Mouse (Mus musculus): ENCODE measurements around the gene Rbm3.
"Not testable (repeated sequence)": the region's sequence is repeated elsewhere in the genome, so short reads cannot be mapped to it uniquely, and the experiment has no call there.

The Rbm3 gene

DNA sequence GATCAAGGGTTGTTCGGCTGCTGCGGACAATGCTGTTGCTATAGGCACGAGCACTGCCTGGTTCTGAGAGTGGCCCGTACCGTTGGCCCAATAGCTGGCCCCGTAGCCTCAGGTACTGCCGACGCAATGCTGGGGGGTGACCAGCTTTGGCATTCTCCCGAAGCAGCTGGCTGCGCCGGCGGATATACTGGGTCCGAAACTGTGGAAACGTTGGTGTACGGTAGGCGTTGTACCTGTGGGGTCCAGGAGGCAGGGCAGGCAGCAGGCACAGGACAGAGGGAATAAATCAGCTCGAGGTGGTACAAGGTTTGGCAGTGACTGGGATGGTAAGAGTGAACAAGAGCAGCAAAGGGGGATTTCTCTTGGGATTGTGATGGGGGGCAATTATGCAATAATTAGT, 14.3 kb downstream of the Rbm3 start:
- no peak for DNase-seq (ENCODE audit: low read depth)

DNA sequence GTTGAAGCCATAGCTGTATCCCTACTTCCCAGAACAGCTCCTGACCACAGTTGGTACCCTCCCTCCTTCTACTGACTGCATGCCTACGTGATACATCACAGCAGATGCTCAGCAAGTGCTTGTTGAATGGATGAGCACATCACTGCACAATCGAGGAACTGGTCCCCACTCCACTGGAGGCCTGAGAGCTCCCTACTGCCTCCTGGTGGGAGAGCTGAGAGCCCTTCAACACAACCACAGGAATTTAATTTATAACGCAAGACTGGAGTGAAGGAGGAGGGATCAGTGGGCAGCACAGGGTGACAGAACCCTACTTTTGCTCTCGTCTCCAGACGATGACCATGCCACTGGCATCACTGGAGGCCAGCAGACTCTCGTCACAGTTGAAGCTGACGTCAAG, 20.4 kb downstream of the Rbm3 start:
- DNase-seq (ENCODE audit: low read depth): no peak

DNA sequence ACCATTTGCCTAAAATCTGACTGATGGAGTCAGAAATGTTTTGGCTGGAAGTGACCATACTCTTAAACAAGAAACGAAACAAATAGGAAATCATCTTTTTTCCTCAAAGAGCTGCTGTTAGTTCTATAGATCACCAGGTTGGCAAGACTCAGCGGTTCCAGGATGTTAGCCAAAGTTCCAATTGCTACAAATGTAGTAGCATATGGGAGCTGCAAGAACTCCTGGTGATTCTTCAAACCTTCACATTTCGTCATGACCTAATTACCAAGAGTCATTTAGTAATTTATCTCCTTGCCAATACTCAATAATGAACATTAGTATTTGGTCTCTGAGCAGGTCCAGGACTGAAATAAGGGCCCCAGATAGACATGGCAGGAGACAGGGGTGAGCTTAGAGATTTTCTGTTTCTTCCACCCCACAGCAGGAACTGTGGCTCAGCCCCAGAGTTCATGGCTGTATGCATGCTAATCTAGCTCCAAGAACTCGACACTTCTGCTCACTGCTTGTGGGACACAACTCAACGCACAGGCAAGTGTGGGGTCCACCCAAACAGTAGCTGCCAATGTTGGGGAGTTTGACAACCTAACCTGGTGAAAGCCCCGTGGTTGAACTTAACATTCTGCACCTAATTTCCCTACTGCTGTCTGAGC, 21.7 kb downstream of the Rbm3 start:
- no peak for DNase-seq (ENCODE audit: low read depth)

DNA sequence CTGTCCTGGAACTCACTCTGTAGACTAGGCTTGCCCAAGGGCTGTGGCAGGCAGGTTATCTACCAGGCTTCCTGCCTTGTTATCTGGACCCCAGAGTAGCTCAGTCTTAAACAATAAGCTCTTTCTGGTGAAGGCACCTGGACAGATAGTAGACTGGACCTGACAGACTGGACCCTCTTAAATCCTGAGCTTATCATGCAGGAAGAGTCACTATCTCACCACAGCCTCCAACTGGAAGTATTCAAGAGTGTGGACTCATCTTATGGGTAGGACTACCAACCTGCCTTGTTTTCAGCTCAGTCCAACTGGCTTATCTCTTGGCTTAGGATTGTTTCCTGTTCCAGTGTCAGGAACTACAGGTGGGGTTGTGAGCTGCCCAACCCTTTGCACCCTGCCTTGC, 28.4 kb downstream of the Rbm3 start:
- no peak for DNase-seq (ENCODE audit: low read depth)

DNA sequence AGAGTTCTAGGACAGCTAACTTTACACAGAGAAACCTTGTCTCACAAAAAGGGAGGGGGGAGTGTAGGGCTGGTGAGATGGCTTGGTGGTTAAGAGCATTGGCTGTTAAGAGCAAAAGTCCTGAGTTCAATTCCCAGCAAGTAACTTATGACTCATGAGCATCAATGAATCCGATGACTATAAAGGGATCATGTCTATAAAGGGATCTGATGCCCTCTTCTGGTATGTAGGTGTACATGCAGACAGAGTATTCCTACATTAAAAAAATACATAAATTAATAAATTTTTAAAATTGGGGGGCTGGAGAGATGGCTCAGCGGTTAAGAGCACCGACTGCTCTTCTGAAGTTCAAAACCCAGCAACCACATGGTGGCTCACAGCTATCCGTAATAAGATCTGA, 30.4 kb downstream of the Rbm3 start:
- no peak for DNase-seq (ENCODE audit: low read depth)

DNA sequence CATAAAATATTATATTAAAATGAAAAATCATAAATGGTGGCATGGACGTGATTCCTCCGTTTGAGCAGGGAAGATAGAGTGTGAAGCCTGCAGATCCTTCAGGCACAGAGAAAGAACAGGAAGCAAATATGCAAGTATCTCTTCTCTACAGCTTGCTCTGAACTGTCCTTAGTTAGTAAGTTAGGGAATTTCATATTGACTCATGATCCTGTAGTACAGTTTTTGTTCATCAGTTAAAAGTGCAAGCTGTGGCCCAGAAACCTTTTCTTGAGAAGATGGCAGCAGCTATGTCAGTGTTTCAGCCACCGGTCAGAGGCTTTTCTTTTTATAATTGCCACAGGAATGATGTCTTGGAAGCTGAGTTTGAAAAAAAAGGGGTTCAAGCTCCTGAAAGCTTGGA, 40.7 kb downstream of the Rbm3 start:
- DNase-seq (ENCODE audit: low read depth): no peak

DNA sequence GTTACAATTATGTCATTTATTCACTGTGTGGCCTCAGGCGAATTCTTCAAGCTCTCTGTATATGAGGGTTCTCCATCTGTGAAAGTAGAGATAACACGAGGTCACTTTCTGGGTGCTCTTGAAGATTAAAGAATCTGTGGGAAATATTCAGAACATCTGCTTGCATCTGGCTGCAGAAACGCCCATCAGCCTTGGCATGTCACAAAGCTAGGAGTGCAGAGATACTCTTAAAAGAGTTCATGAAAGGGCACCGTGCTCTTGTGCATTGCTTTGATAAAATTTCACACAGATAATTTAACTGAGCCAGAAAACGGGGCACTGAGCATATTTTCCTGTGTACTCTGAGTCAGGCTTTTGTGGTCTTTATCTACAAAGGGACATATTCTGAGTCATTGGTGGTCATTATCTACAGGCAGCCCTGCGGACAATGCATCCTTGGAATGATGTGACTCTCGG, 43.4 kb downstream of the Rbm3 start:
- no peak for DNase-seq (ENCODE audit: low read depth)

DNA sequence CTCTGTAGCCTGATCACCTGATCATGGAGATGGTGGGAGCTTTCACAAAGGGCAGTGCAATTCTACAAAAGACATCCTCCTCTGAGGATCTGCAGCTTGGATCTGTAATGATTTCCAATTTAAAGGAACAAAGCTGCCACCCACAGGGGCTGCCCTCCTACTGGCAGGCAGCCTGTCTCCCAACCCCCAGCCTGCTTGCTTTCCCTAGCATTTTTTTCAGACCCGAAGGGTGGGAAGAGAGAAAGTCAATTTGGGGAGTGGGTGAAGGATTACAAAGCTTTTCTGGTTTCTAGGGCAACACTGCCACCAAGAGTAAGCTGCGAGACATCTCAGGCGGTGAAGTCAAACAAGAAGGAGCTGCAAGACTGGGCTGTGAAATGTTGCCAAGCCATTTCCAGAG, 44.7 kb downstream of the Rbm3 start:
- no peak for DNase-seq (ENCODE audit: low read depth)

DNA sequence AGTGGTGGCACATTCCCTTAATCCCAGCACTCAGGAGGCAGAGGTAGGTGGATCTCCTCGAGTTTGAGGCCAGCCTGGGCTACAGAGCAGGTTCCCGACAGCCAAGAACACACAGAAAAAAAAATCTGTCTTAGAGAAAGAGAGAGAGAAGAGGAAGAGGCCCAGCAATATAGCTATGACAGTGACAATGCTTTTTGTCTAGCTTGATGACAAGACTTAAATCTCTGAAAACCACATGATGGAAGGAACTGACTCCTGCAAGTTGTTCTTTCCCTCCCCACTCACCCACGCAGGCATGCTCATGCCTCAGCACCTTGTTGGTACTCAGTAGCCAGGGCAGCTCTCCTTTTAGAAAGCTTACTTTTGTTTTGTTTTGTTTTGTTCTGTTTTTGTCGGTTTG, 46.2 kb downstream of the Rbm3 start:
- no peak for DNase-seq (ENCODE audit: low read depth)

DNA sequence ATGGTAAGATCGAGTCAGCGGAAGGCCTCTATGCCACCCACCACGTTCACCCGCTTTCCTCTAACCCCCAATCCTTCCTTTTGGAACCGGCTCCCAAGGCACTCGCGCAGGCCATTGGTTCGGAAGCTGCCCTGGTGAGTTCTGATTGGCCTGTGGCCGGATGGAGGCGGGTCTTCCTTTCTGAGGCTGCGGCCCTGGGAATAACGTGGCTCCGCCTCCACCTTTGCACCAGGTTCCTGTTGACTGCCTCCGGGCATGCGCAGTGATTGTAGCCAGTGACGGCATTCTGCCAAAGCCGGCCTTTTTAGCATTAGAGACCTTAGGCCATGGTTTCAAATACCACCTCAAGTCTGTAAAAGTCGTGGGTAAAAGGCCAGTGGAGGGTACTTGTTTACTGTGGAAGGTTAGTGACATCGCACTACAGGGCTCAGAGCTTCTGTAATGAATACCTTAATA, 48.9 kb downstream of the Rbm3 start:
- DNase-seq (ENCODE audit: low read depth): peak; percentile 84

DNA sequence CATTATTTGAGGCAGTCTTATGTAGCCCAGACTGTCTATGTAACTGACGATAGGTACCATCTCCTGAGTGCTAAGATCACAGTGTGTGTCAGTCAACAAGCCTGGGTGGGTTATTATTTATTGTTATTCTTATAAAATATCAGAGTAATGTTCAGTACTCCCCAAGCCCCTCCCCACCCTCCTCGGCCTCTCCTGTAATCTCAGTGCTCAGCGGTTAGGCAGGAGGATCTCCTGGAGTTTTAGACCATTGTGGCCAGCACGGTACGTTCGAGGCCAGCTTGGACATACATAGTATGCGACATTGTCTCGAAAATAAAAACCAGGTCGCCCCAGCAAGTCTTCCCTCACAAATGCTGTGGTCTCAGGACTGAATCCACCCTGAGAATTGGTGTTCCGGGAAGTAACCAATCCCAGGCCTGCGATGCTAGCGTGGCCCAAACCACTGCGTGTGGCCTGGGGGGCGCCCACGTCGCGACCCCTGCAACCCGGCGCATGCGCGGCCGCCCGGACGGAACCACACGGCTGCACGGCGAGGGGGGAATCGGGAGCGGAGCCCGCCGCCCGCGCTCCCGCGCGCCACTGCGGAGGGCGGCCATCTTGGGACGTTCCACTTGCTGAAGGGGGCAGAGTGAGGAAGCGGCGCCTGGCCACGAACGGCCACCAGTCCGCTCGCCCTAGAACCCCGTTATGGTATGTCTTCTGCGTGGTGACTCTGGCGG, 49.5 kb downstream of the Rbm3 start:
- DNase-seq (ENCODE audit: low read depth): not testable (repeated sequence)

DNA sequence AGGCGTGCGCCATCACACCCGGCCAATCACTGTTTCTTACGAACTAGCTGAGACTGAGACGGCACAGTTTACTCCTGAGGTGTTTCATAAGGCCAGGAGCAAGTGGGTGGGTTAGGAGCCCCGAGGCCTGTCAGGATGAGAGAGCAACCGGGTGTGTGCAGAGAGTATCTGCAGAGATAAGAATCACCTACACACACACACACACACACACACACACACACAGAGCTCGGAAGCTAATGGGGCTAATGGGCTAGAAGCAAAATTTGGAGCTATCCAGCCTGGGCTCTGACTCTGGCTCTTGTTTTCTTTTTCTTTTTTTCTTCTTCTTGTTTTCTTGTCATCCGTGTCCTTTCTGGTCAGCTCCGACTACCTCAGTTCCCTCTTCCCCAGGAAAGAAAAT, 50.1 kb downstream of the Rbm3 start:
- no peak for DNase-seq (ENCODE audit: low read depth)

DNA sequence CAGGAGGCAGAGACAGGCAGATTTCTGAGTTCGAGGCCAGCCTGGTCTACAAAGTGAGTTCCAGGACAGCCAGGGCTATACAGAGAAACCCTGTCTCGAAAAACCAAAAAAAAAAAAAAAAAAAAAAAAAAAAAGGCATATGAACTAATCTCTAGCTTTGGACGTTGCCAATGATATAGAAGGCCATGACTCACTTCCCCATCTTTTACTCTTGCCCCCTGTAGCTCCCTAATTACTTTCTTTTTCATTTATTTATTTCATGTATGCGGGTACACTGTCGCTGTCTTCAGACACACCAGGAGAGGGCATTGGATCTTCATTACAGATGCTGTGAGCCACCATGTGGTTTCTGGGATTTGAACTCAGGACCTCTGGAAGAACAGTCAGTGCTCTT, 54.7 kb downstream of the Rbm3 start:
- not testable (repeated sequence) for DNase-seq (ENCODE audit: low read depth)

DNA sequence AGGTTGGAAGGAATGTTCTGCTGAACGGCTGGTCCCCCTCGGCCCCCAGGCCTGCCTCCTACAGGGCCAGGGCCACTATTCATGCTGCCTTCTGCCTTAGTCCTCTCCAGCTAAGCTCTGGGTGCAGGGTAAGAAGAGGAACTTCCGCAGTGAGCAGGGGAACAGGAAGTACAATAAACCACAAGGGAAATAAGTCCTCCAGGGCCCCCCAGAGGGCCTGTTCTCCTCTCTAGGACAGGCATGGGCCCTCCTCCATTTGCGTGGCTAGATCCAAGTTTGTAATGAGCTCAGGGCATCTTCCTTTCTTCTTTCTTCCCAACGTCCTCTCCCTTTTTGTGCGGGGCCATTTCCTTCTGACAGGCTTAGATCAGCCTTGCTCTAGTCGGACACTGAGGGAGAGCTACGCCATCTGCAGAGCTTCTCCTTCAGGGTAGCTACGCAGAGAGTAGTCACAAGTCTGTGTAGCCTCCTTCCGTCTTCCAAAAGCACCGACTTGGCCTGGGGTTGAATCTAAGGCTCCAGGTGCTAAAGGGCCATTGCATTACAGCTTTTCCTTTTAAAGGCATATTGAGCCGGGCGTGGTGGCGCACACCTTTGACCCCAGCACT, 55.2 kb downstream of the Rbm3 start, which contains the start of gene Was:
Gene Was, minus strand, starts transcription at position 153 of the 608 bp plus-strand sequence.
- DNase-seq (ENCODE audit: low read depth): peak; percentile 41

DNA sequence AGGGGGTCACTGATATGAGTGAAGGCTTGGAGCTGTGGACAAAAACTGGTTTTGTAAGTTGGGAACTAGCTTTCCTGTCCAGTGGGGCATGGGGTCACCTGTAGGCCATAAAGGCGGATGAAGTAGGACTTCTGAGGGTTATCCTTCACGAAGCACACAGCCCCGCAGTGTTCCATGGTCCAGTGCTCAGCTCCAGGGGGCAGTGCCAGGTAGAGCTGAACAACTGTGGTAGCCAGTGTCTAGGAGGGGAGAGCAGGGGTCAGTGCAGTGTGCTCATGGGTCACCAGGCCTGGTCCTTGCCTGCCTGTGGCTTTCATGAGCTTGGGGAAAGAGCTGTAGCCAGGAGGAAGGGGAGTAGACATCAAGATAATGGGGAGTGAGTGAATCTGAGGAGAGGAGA, 55.9 kb downstream of the Rbm3 start:
- no peak for DNase-seq (ENCODE audit: low read depth)

Data from c-Kit-positive CD71-negative TER-119-negative erythroid progenitor cells, embryonic 14.5 days (primary cell).